Mouse (Mus musculus): ENCODE measurements at regions not wholly inside any gene's neighbourhood (a gene's known extent, or its start where the extent isn't known, plus 50 kb on each side); places are given as distances from the start of the nearest gene placed in this dataset.
A peak's percentile ranks its signal among the peaks of the same experiment; 100 is the strongest.

GRCm38 (mm10) chr1:89207306-89207705 lies 137.1 kb downstream of the Sh3bp4 start:
- no peak for DNase-seq

- DNase-seq = no peak
Observed at GRCm38 (mm10) chr1:89211116-89211515, 140.9 kb downstream of the Sh3bp4 start.

GRCm38 (mm10) chr1:89228426-89228825 lies 158.2 kb downstream of the Sh3bp4 start:
- no peak for DNase-seq

- no peak for DNase-seq
Observed at GRCm38 (mm10) chr1:89231756-89232155, 161.5 kb downstream of the Sh3bp4 start.

GRCm38 (mm10) chr1:89232391-89232790 lies 162.2 kb downstream of the Sh3bp4 start:
- no peak for DNase-seq

- DNase-seq = no peak
Observed at GRCm38 (mm10) chr1:89234895-89235294, 164.7 kb downstream of the Sh3bp4 start.

GRCm38 (mm10) chr1:89235296-89235695 lies 165.1 kb downstream of the Sh3bp4 start:
- DNase-seq = peak; percentile 47

- DNase-seq = no peak
Observed at GRCm38 (mm10) chr1:89237696-89238095, 167.5 kb downstream of the Sh3bp4 start.

- no peak for DNase-seq
Observed at GRCm38 (mm10) chr1:89244598-89244997, 174.4 kb downstream of the Sh3bp4 start.

- no peak for DNase-seq
Observed at GRCm38 (mm10) chr1:89245202-89246003, 175.2 kb downstream of the Sh3bp4 start.

GRCm38 (mm10) chr1:89251753-89252152 lies 181.5 kb downstream of the Sh3bp4 start:
- no peak for DNase-seq

GRCm38 (mm10) chr1:89252528-89252927 lies 182.3 kb downstream of the Sh3bp4 start:
- no peak for DNase-seq

GRCm38 (mm10) chr1:89257945-89258344 lies 187.7 kb downstream of the Sh3bp4 start:
- DNase-seq = no peak

- no peak for DNase-seq
Observed at GRCm38 (mm10) chr1:89265771-89266170, 188.8 kb upstream of the Agap1 start.

GRCm38 (mm10) chr1:89268806-89269205 lies 185.8 kb upstream of the Agap1 start:
- DNase-seq = no peak

GRCm38 (mm10) chr1:89271743-89272142 lies 182.9 kb upstream of the Agap1 start:
- no peak for DNase-seq

- DNase-seq = no peak
Observed at GRCm38 (mm10) chr1:89273021-89273420, 181.6 kb upstream of the Agap1 start.

GRCm38 (mm10) chr1:89273786-89274362 lies 180.7 kb upstream of the Agap1 start:
- no peak for DNase-seq

- DNase-seq = no peak
Observed at GRCm38 (mm10) chr1:89279382-89279781, 175.2 kb upstream of the Agap1 start.

- no peak for DNase-seq
Observed at GRCm38 (mm10) chr1:89281107-89281655, 173.4 kb upstream of the Agap1 start.

GRCm38 (mm10) chr1:89285041-89285440 lies 169.6 kb upstream of the Agap1 start:
- DNase-seq = no peak

GRCm38 (mm10) chr1:89287136-89287795 lies 167.3 kb upstream of the Agap1 start:
- DNase-seq = no peak

GRCm38 (mm10) chr1:89288001-89288400 lies 166.6 kb upstream of the Agap1 start:
- DNase-seq = no peak

- DNase-seq = no peak
Observed at GRCm38 (mm10) chr1:89288921-89289320, 165.7 kb upstream of the Agap1 start.

Measured in cerebellum, adult 11 months (tissue).